Mouse (Mus musculus): Measurements from ENCODE around the gene Pafah1b2. TPM values are rescaled to one million over a fixed set of nuclear protein-coding genes. Genes with fewer than 3 reads are reported as not detected.

The Pafah1b2 gene
- total and polyA plus RNA-seq, 3 experiments: 17.1 to 49.0 (median 46.0) TPM

GRCm38 (mm10) chr9:46013616-46014015, 1.1 kb upstream of the Pafah1b2 start:
- peaks cover 16% of the 10 kb centered on the region for H3K4me1 ChIP-seq (ENCODE audit: control insufficient read depth, insufficient read depth, low read length)
- DNase-seq: no peak
- TF ChIP-seq POLR2A (IDR thresholded peaks at IDR 0.05; ENCODE audit: insufficient read depth, low read depth, low read length): no peak
- no peak for TF ChIP-seq CTCF (IDR thresholded peaks at IDR 0.05)
- no peak for TF ChIP-seq EP300 (IDR thresholded peaks at IDR 0.05; ENCODE audit: insufficient read depth, low read depth, low read length)
- intact Hi-C loops (cut with DNase I): loop anchor here (2.0 kb wide), 1 partner anchor 171 kb away; no protein-coding TSS in a partner anchor
- peaks cover 4% of the 10 kb centered on the region; the same call in 1 of the 2 replicates for H3K79me2 ChIP-seq (replicated peaks; ENCODE audit: control insufficient read depth, insufficient read depth, low read length)
- H3K36me3 ChIP-seq (ENCODE audit: control insufficient read depth, insufficient read depth, low read length): peaks cover 6% of the 10 kb centered on the region; the same call in 1 of the 2 replicates
- H3K27me3 ChIP-seq (ENCODE audit: control insufficient read depth, insufficient read depth, low read length): no peaks in the 10 kb centered on the region
- 2% methylated on average over 5 of the region's 5 CpGs for WGBS
- peak overlapping the region; percentile 97 for H3K9ac ChIP-seq (ENCODE audit: low read depth, low read length)
- peak overlapping the region; percentile 98 for H3K27ac ChIP-seq
- peak overlapping the region; percentile 97 for H3K4me3 ChIP-seq

GRCm38 (mm10) chr9:46013009-46013586, 608 bp upstream of the Pafah1b2 start:
- Histone ChIP-seq H3K27ac (peak overlapping the region; percentile 98), H3K36me3 (ENCODE audit: control insufficient read depth, insufficient read depth, low read length) (peaks cover under 1% of the 10 kb centered on the region; the same call in 1 of the 2 replicates), H3K4me1 (ENCODE audit: control insufficient read depth, insufficient read depth, low read length) (peaks cover 14% of the 10 kb centered on the region), H3K4me3 (peak overlapping the region; percentile 97), H3K27me3 (ENCODE audit: control insufficient read depth, insufficient read depth, low read length) (no peaks in the 10 kb centered on the region), H3K79me2 (replicated peaks; ENCODE audit: control insufficient read depth, insufficient read depth, low read length) (peaks cover 3% of the 10 kb centered on the region; the same call in 1 of the 2 replicates), H3K9ac (ENCODE audit: low read depth, low read length) (peak overlapping the region; percentile 97)
- DNase-seq: peak in 1 of 2 experiments; percentile 80
- intact Hi-C loops (cut with DNase I): loop anchor here (2.0 kb wide), 1 partner anchor 172 kb away; no protein-coding TSS in a partner anchor
- under 1% methylated on average over 40 of the region's 46 CpGs for WGBS
- TF ChIP-seq CTCF (IDR thresholded peaks at IDR 0.05): no peak
- no peak for TF ChIP-seq EP300 (IDR thresholded peaks at IDR 0.05; ENCODE audit: insufficient read depth, low read depth, low read length)
- no peak for TF ChIP-seq POLR2A (IDR thresholded peaks at IDR 0.05; ENCODE audit: insufficient read depth, low read depth, low read length)

GRCm38 (mm10) chr9:46011094-46011970, 1.2 kb downstream of the Pafah1b2 start:
- intact Hi-C loops (cut with DNase I): no loop called here
- no peaks in the 10 kb centered on the region for H3K27me3 ChIP-seq (ENCODE audit: control insufficient read depth, insufficient read depth, low read length)
- H3K27ac ChIP-seq: peak overlapping the region; percentile 98
- H3K4me1 ChIP-seq (ENCODE audit: control insufficient read depth, insufficient read depth, low read length): peaks cover 12% of the 10 kb centered on the region
- no peaks in the 10 kb centered on the region for H3K36me3 ChIP-seq (ENCODE audit: control insufficient read depth, insufficient read depth, low read length)
- H3K4me3 ChIP-seq: peak overlapping the region; percentile 97
- no peak overlapping the region; the same call in 1 of the 2 replicates for H3K9ac ChIP-seq (ENCODE audit: low read depth, low read length)
- no peak for DNase-seq
- no peaks in the 10 kb centered on the region; the same call in 1 of the 2 replicates for H3K79me2 ChIP-seq (replicated peaks; ENCODE audit: control insufficient read depth, insufficient read depth, low read length)
- TF ChIP-seq EP300 (IDR thresholded peaks at IDR 0.05; ENCODE audit: insufficient read depth, low read depth, low read length): no peak
- no peak for TF ChIP-seq CTCF (IDR thresholded peaks at IDR 0.05)
- no peak for TF ChIP-seq POLR2A (IDR thresholded peaks at IDR 0.05; ENCODE audit: insufficient read depth, low read depth, low read length)
- 43% methylated on average over 3 of the region's 3 CpGs for WGBS

- peaks cover 6% of the 10 kb centered on the region for H3K4me1 ChIP-seq (ENCODE audit: control insufficient read depth, insufficient read depth, low read length)
- no peak for DNase-seq
- H3K4me3 ChIP-seq: no peak overlapping the region
- 50% methylated on average over 1 of the region's 1 CpGs for WGBS
- H3K27ac ChIP-seq: no peak overlapping the region
- H3K79me2 ChIP-seq (replicated peaks; ENCODE audit: control insufficient read depth, insufficient read depth, low read length): no peaks in the 10 kb centered on the region; the same call in 1 of the 2 replicates
- no peaks in the 10 kb centered on the region for H3K27me3 ChIP-seq (ENCODE audit: control insufficient read depth, insufficient read depth, low read length)
- H3K9ac ChIP-seq (ENCODE audit: low read depth, low read length): no peak overlapping the region
- no peak for TF ChIP-seq POLR2A (IDR thresholded peaks at IDR 0.05; ENCODE audit: insufficient read depth, low read depth, low read length)
- no peak for TF ChIP-seq CTCF (IDR thresholded peaks at IDR 0.05)
- TF ChIP-seq EP300 (IDR thresholded peaks at IDR 0.05; ENCODE audit: insufficient read depth, low read depth, low read length): no peak
- intact Hi-C loops (cut with DNase I): no loop called here
- H3K36me3 ChIP-seq (ENCODE audit: control insufficient read depth, insufficient read depth, low read length): no peaks in the 10 kb centered on the region
These were observed 2.9 kb downstream of the Pafah1b2 start for GRCm38 (mm10) chr9:46009669-46009983.

- no peak for TF ChIP-seq EP300 (IDR thresholded peaks at IDR 0.05; ENCODE audit: insufficient read depth, low read depth, low read length)
- TF ChIP-seq CTCF (IDR thresholded peaks at IDR 0.05): no peak
- no peak for TF ChIP-seq POLR2A (IDR thresholded peaks at IDR 0.05; ENCODE audit: insufficient read depth, low read depth, low read length)
- Histone ChIP-seq H3K36me3 (ENCODE audit: control insufficient read depth, insufficient read depth, low read length) (no peaks in the 10 kb centered on the region), H3K27ac (no peak overlapping the region), H3K79me2 (replicated peaks; ENCODE audit: control insufficient read depth, insufficient read depth, low read length) (no peaks in the 10 kb centered on the region; the same call in 1 of the 2 replicates), H3K4me3 (no peak overlapping the region), H3K27me3 (ENCODE audit: control insufficient read depth, insufficient read depth, low read length) (no peaks in the 10 kb centered on the region), H3K4me1 (ENCODE audit: control insufficient read depth, insufficient read depth, low read length) (peaks cover 3% of the 10 kb centered on the region), H3K9ac (ENCODE audit: low read depth, low read length) (no peak overlapping the region)
- intact Hi-C loops (cut with DNase I): no loop called here
- 85% methylated on average over 7 of the region's 7 CpGs for WGBS
- DNase-seq: no peak
These were observed 3.4 kb downstream of the Pafah1b2 start for GRCm38 (mm10) chr9:46008931-46009668.

Measured in heart, adult 2 months (tissue).